Comparison of ENCODE assay signal across 22 mouse cellular contexts in the genomic region with DNA sequence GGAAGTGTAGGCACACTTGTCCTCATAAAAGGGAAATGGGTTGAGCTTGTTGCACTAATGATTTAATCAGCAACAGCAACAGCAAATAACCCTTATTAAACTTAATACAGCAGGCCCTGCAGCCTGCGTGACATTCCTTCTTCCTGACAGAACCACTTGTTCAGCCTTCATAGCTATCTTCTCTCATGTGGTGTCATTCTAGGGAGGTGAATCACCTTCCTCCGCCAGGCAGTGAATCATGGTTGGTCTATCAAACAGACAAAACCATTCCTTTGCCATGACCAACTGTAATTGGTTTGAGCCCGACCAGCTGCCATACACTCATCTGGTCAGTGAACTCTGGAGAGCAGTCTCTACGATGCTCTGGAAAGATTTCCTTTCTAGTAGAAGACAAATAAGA.
DNase-seq lines count a peak whose midpoint lies in the region; ATAC-seq and TF ChIP-seq lines count a peak whose summit lies in the region.
"Had no signal": no experiment of that assay in that cellular context is flagged by ENCODE, and none has a peak within 500 bp of the region (broad histone marks: within the 10 kb centered on the region; RNA-seq: fewer than 3 reads in every experiment).

No protein-coding gene starts in this region.

- no peak overlapping the region for H3K4me3 ChIP-seq in layer of hippocampus, adult 2 months
- H3K4me3 ChIP-seq: embryonic facial prominence, embryonic 12.5 days; erythroblast, embryonic 14.5 days; hindbrain, embryonic 12.5 days; limb, embryonic 10.5 days; neural tube, embryonic 12.5 days had no signal

- DNase-seq in adrenal gland, adult (ENCODE audit: inconsistent age in 2 of 2, low spot score in 1 of 2): peak; percentile 58 to 69
- no peak for DNase-seq in adrenal gland, postnatal 25 days
- peak; percentile 70 for DNase-seq in 3134 (ENCODE audit: extremely low read depth, insufficient read length, low spot score)
- DNase-seq in NIH3T3 (ENCODE audit: low read depth): peak; percentile 86
- DNase-seq in brain, adult 2 months (ENCODE audit: low read depth, low spot score): peak; percentile 29
- no peak for DNase-seq in layer of hippocampus, adult 2 months (ENCODE audit: low spot score in 2 of 2)
- no peak for DNase-seq in cerebellum, postnatal 10 days
- DNase-seq: cerebellum, adult 11-12 months; cerebellum, postnatal 14 days; kidney, adult 11 months; kidney, postnatal 10 days; liver; lung, postnatal 4 days; midbrain, embryonic 14.5 days; thymus, postnatal 36 days had no signal

- no peak for ATAC-seq in erythroid progenitor cell, adult 5-6 weeks (replicated peaks; ENCODE audit: low FRiP score, poor library complexity, severe bottlenecking)
- ATAC-seq: forebrain, embryonic 14.5 days had no signal

- no peak for TF ChIP-seq CTCF in layer of hippocampus, adult 2 months (conservative IDR thresholded peaks at IDR 0.05)

- no peak overlapping the region for H3K27ac ChIP-seq in layer of hippocampus, adult 2 months
- H3K27ac ChIP-seq: embryonic facial prominence, embryonic 12.5 days; hindbrain, embryonic 12.5 days; limb, embryonic 10.5 days; neural tube, embryonic 12.5 days had no signal

Comparison
In these comparisons a context has a peak if more than half of its experiments do, and no peak if none do; other contexts are left out.
1. DNase-seq: peak in adrenal gland, adult (2 of 2), 3134 (single experiment), NIH3T3 (single experiment) and brain, adult 2 months (single experiment); none in adrenal gland, postnatal 25 days (single experiment), layer of hippocampus, adult 2 months (0 of 2) and cerebellum, postnatal 10 days (0 of 2).